Mouse (Mus musculus): Measurements from ENCODE around the gene Mboat7. TPM values are rescaled to one million over a fixed set of nuclear protein-coding genes. Genes with fewer than 3 reads are reported as not detected.
"Not testable (repeated sequence)": the region's sequence is repeated elsewhere in the genome, so short reads cannot be mapped to it uniquely, and the experiment has no call there.

The Mboat7 gene
- total and polyA plus RNA-seq, 3 experiments = 19.2 to 25.0 (median 19.7) TPM

GRCm38 (mm10) chr7:3698471-3698870 lies 5.1 kb upstream of the Mboat7 start:
- Histone ChIP-seq H3K36me3 (ENCODE audit: control insufficient read depth, insufficient read depth, low read length) (no peaks in the 10 kb centered on the region; the same call in none of the 2 replicates), H3K27me3 (ENCODE audit: control insufficient read depth, insufficient read depth, low read length) (no peaks in the 10 kb centered on the region), H3K9ac (ENCODE audit: low read depth, low read length) (no peak overlapping the region), H3K4me1 (ENCODE audit: control insufficient read depth, insufficient read depth, low read length) (peaks cover 1% of the 10 kb centered on the region), H3K27ac (no peak overlapping the region), H3K4me3 (no peak overlapping the region), H3K79me2 (replicated peaks; ENCODE audit: control insufficient read depth, insufficient read depth, low read length) (no peaks in the 10 kb centered on the region)
- DNase-seq = no peak
- 92% methylated on average over 6 of the region's 6 CpGs for WGBS
- intact Hi-C loops (cut with DNase I) = loop anchor here (10.0 kb wide), 1 partner anchor 436 kb away; the partner anchor contains the start of gene Leng8
- TF ChIP-seq CTCF (IDR thresholded peaks at IDR 0.05) = no peak
- no peak for TF ChIP-seq POLR2A (IDR thresholded peaks at IDR 0.05; ENCODE audit: insufficient read depth, low read depth, low read length)
- no peak for TF ChIP-seq EP300 (IDR thresholded peaks at IDR 0.05; ENCODE audit: insufficient read depth, low read depth, low read length)

- H3K27ac ChIP-seq = peak overlapping the region; percentile 97
- peak overlapping the region; percentile 58 for H3K9ac ChIP-seq (ENCODE audit: low read depth, low read length)
- peak in 1 of 2 experiments; percentile 29 for DNase-seq
- 8% methylated on average over 9 of the region's 9 CpGs for WGBS
- H3K79me2 ChIP-seq (replicated peaks; ENCODE audit: control insufficient read depth, insufficient read depth, low read length); H3K27me3 ChIP-seq (ENCODE audit: control insufficient read depth, insufficient read depth, low read length); H3K4me1 ChIP-seq (ENCODE audit: control insufficient read depth, insufficient read depth, low read length); H3K36me3 ChIP-seq (ENCODE audit: control insufficient read depth, insufficient read depth, low read length): not testable (repeated sequence)
- intact Hi-C loops (cut with DNase I) = loop anchor here (5.0 to 10.0 kb wide), 4 partner anchors 48 to 992 kb away; partner anchors contain the start of genes Cnot3, Hspbp1, Leng8 and Prpf31
- H3K4me3 ChIP-seq = peak overlapping the region; percentile 72
Measured at GRCm38 (mm10) chr7:3694949-3695305, 1.6 kb upstream of the Mboat7 start.

GRCm38 (mm10) chr7:3694076-3694948 lies 989 bp upstream of the Mboat7 start:
- WGBS = 1% methylated on average over 54 of the region's 55 CpGs
- H3K9ac ChIP-seq (ENCODE audit: low read depth, low read length) = peak overlapping the region; percentile 66
- peak; percentile 74 to 81 for DNase-seq

GRCm38 (mm10) chr7:3693809-3694075 lies 419 bp upstream of the Mboat7 start:
- intact Hi-C loops (cut with DNase I) = loop anchor here (1.0 to 10.0 kb wide), 5 partner anchors 10 to 994 kb away; partner anchors contain the start of genes Cnot3, Hspbp1, Leng8 and Prpf31
- under 1% methylated on average over 18 of the region's 18 CpGs for WGBS
- TF ChIP-seq EP300 (IDR thresholded peaks at IDR 0.05; ENCODE audit: insufficient read depth, low read depth, low read length) (peak; percentile 75; the same call in 1 of the 2 replicates), CTCF (IDR thresholded peaks at IDR 0.05) (no peak), POLR2A (IDR thresholded peaks at IDR 0.05; ENCODE audit: insufficient read depth, low read depth, low read length) (no peak)
- DNase-seq = no peak
- Histone ChIP-seq H3K27ac (peak overlapping the region; percentile 97), H3K4me1 (ENCODE audit: control insufficient read depth, insufficient read depth, low read length) (no peaks in the 10 kb centered on the region; the same call in 1 of the 2 replicates), H3K9ac (ENCODE audit: low read depth, low read length) (peak overlapping the region; percentile 66), H3K79me2 (replicated peaks; ENCODE audit: control insufficient read depth, insufficient read depth, low read length) (no peaks in the 10 kb centered on the region), H3K4me3 (peak overlapping the region; percentile 72), H3K27me3 (ENCODE audit: control insufficient read depth, insufficient read depth, low read length) (no peaks in the 10 kb centered on the region), H3K36me3 (ENCODE audit: control insufficient read depth, insufficient read depth, low read length) (no peaks in the 10 kb centered on the region; the same call in 1 of the 2 replicates)

More at GRCm38 (mm10) chr7:3694076-3694948, 989 bp upstream of the Mboat7 start:
- Histone ChIP-seq H3K36me3 (ENCODE audit: control insufficient read depth, insufficient read depth, low read length) (no peaks in the 10 kb centered on the region; the same call in 1 of the 2 replicates), H3K4me3 (peak overlapping the region; percentile 72), H3K27me3 (ENCODE audit: control insufficient read depth, insufficient read depth, low read length) (no peaks in the 10 kb centered on the region), H3K4me1 (ENCODE audit: control insufficient read depth, insufficient read depth, low read length) (no peaks in the 10 kb centered on the region; the same call in 1 of the 2 replicates), H3K79me2 (replicated peaks; ENCODE audit: control insufficient read depth, insufficient read depth, low read length) (no peaks in the 10 kb centered on the region), H3K27ac (peak overlapping the region; percentile 97)
- intact Hi-C loops (cut with DNase I) = loop anchor here (5.0 to 10.0 kb wide), 4 partner anchors 47 to 993 kb away; partner anchors contain the start of genes Cnot3, Hspbp1, Leng8 and Prpf31
- no peak for TF ChIP-seq CTCF (IDR thresholded peaks at IDR 0.05)
- TF ChIP-seq EP300 (IDR thresholded peaks at IDR 0.05; ENCODE audit: insufficient read depth, low read depth, low read length) = no peak
- TF ChIP-seq POLR2A (IDR thresholded peaks at IDR 0.05; ENCODE audit: insufficient read depth, low read depth, low read length) = no peak

- 0 out of 2 replicates have a peak, but pooled peaks have one; percentile 6 for TF ChIP-seq EP300 (IDR thresholded peaks at IDR 0.05; ENCODE audit: insufficient read depth, low read depth, low read length)
- peak; percentile 24 for TF ChIP-seq CTCF (IDR thresholded peaks at IDR 0.05)
- no peak for TF ChIP-seq POLR2A (IDR thresholded peaks at IDR 0.05; ENCODE audit: insufficient read depth, low read depth, low read length)
- H3K79me2 ChIP-seq (replicated peaks; ENCODE audit: control insufficient read depth, insufficient read depth, low read length) = no peaks in the 10 kb centered on the region
- H3K4me3 ChIP-seq = peak within 1 kb of the TSS; percentile 72
- under 1% methylated on average over 49 of the region's 49 CpGs for WGBS
- no peak for DNase-seq
- intact Hi-C loops (cut with DNase I) = loop anchor here (1.0 to 10.0 kb wide), 5 partner anchors 27 to 995 kb away; partner anchors contain the start of genes Cnot3, Hspbp1, Leng1 and Leng8
- no peaks in the 10 kb centered on the region; the same call in 1 of the 2 replicates for H3K36me3 ChIP-seq (ENCODE audit: control insufficient read depth, insufficient read depth, low read length)
- no peaks in the 10 kb centered on the region for H3K27me3 ChIP-seq (ENCODE audit: control insufficient read depth, insufficient read depth, low read length)
- peak within 1 kb of the TSS; percentile 92 for H3K9ac ChIP-seq (ENCODE audit: low read depth, low read length)
- H3K4me1 ChIP-seq (ENCODE audit: control insufficient read depth, insufficient read depth, low read length) = no peaks in the 10 kb centered on the region; the same call in 1 of the 2 replicates
- peak within 1 kb of the TSS; percentile 97 for H3K27ac ChIP-seq
Measured at GRCm38 (mm10) chr7:3692382-3692986, 839 bp downstream of the Mboat7 start, which contains the start of gene Tsen34. Gene Tsen34 (plus strand): TSS chr7:3692863.

All from heart, adult 2 months (tissue).